Mouse (Mus musculus) midbrain, embryonic 11.5 days (tissue): ENCODE results near the gene Asrgl1. TPM values are rescaled to one million over a fixed set of nuclear protein-coding genes. Genes with fewer than 3 reads are reported as not detected.
"Not testable (repeated sequence)": the region's sequence is repeated elsewhere in the genome, so short reads cannot be mapped to it uniquely, and the experiment has no call there.

ENCODE experiments used
- ATAC-seq: fragments of 200-750 bp; cut with Nextera tagmentation; 2 replicates; pipeline ENCODE4 v1.8.0; 2017; ENCODE audit warnings: moderate TSS enrichment, moderate library complexity; ENCODE audit not compliant: low FRiP score
- DNase-seq: peaks from one replicate; pipeline ENCODE4 v3.0.0; 2015; ENCODE audit warnings: low spot score; ENCODE audit errors: missing footprints
- H3K27ac ChIP-seq: fragments of 300-500 bp; sonication (generic); 2 replicates; pipeline ENCODE4 v1.5.1; 2014; ENCODE audit warnings: low read depth, low read length
- H3K27me3 ChIP-seq: fragments of 300-500 bp; sonication (generic); 2 replicates; pipeline ENCODE4 v1.6.1; 2014; ENCODE audit warnings: mild to moderate bottlenecking, low read length, moderate library complexity, mixed read lengths; ENCODE audit not compliant: control insufficient read depth, insufficient read depth
- H3K36me3 ChIP-seq: fragments of 300-500 bp; sonication (generic); 2 replicates; pipeline ENCODE4 v1.6.1; 2014; ENCODE audit warnings: mild to moderate bottlenecking, low read length, moderate library complexity, mixed read lengths; ENCODE audit not compliant: control insufficient read depth, insufficient read depth
- H3K4me1 ChIP-seq: fragments of 300-500 bp; sonication (generic); 2 replicates; pipeline ENCODE4 v1.6.1; 2014; ENCODE audit warnings: low read length; ENCODE audit not compliant: control insufficient read depth, insufficient read depth
- H3K4me2 ChIP-seq: fragments of 300-500 bp; sonication (generic); 2 replicates; pipeline ENCODE4 v1.6.1; 2014; ENCODE audit warnings: mild to moderate bottlenecking, moderate library complexity
- H3K4me3 ChIP-seq: fragments of 300-500 bp; sonication (generic); 2 replicates; pipeline ENCODE4 v1.5.1; 2014; ENCODE audit warnings: low read depth, low read length
- H3K9ac ChIP-seq: fragments of 300-500 bp; sonication (generic); 2 replicates; pipeline ENCODE4 v1.6.1; 2014; ENCODE audit warnings: low read length
- H3K9me3 ChIP-seq: fragments of 300-500 bp; sonication (generic); 2 replicates; pipeline ENCODE4 v1.6.1; 2016; ENCODE audit warnings: low read length; ENCODE audit not compliant: control insufficient read depth
- WGBS: fragments of 180-500 bp; shearing (Covaris S2); extraction: QIAGEN DNeasy Blood & Tissue Kit; methylation state at CpG from one replicate; pipeline ENCODE4 v1.1.7; 2014; 5-methylcytosine and 5-hydroxymethylcytosine counted together
- polyA plus RNA-seq: library from polyadenylated mRNA; unstranded; fragments of >200 nt; fragmentation: Nextera tagmentation; extraction: Ambion mirVana; gene quantifications from 2 replicates; pipeline ENCODE4 v1.2.1, GENCODE M21; 2014

The Asrgl1 gene
- 13.5 and 14.2 TPM in 2 replicates for polyA plus RNA-seq

GRCm38 (mm10) chr19:9135512-9136331, at the start of gene Asrgl1:
TSS of gene Asrgl1 (minus strand) at chr19:9135636.
- Histone ChIP-seq H3K9me3 (no peaks in the 10 kb centered on the region), H3K4me1 (no peaks in the 10 kb centered on the region; the same call in 1 of the 2 replicates), H3K36me3 (no peaks in the 10 kb centered on the region), H3K27me3 (no peaks in the 10 kb centered on the region), H3K9ac (peak within 1 kb of the TSS; percentile 78), H3K4me3 (peak within 1 kb of the TSS; percentile 69), H3K4me2 (peak within 1 kb of the TSS; percentile 97), H3K27ac (no peak within 1 kb of the TSS)
- peak; percentile 97 for ATAC-seq
- DNase-seq = peak; percentile 98
- WGBS = 11% methylated on average over 31 of the region's 31 CpGs

- no peak for DNase-seq
- no peak for ATAC-seq
- no peaks in the 10 kb centered on the region for H3K9me3 ChIP-seq
- WGBS = 67% methylated on average over 4 of the region's 4 CpGs
- H3K4me1 ChIP-seq = no peaks in the 10 kb centered on the region
- no peak overlapping the region for H3K4me3 ChIP-seq
- H3K27ac ChIP-seq = no peak overlapping the region
- no peak overlapping the region for H3K4me2 ChIP-seq
- H3K9ac ChIP-seq = no peak overlapping the region
- no peaks in the 10 kb centered on the region for H3K27me3 ChIP-seq
- H3K36me3 ChIP-seq = no peaks in the 10 kb centered on the region
These were observed 10.8 kb upstream of the Asrgl1 start for GRCm38 (mm10) chr19:9146214-9146613.

- Histone ChIP-seq H3K27ac (no peak overlapping the region), H3K36me3 (no peaks in the 10 kb centered on the region), H3K9ac (no peak overlapping the region), H3K4me3 (no peak overlapping the region), H3K27me3 (no peaks in the 10 kb centered on the region), H3K4me2 (no peak overlapping the region), H3K9me3 (no peaks in the 10 kb centered on the region), H3K4me1 (no peaks in the 10 kb centered on the region)
- DNase-seq = no peak
- ATAC-seq = peak; percentile 52; the same call in 1 of the 2 replicates
These were observed 8.2 kb upstream of the Asrgl1 start for GRCm38 (mm10) chr19:9143639-9144125.

GRCm38 (mm10) chr19:9143230-9143629, 7.8 kb upstream of the Asrgl1 start:
- H3K9ac ChIP-seq = no peak overlapping the region
- no peaks in the 10 kb centered on the region for H3K4me1 ChIP-seq
- no peaks in the 10 kb centered on the region for H3K9me3 ChIP-seq
- H3K27me3 ChIP-seq = no peaks in the 10 kb centered on the region
- H3K27ac ChIP-seq = no peak overlapping the region; the same call in 1 of the 2 replicates
- DNase-seq (no peak), ATAC-seq (no peak)
- H3K36me3 ChIP-seq = no peaks in the 10 kb centered on the region
- 85% methylated on average over 2 of the region's 2 CpGs for WGBS
- H3K4me2 ChIP-seq = no peak overlapping the region
- no peak overlapping the region for H3K4me3 ChIP-seq

- H3K4me1 ChIP-seq, H3K27me3 ChIP-seq, H3K27ac ChIP-seq, H3K4me2 ChIP-seq, H3K4me3 ChIP-seq, DNase-seq, H3K36me3 ChIP-seq, ATAC-seq, H3K9me3 ChIP-seq, H3K9ac ChIP-seq: not testable (repeated sequence)
- WGBS = 84% methylated on average over 1 of the region's 1 CpGs
These were observed 4.9 kb upstream of the Asrgl1 start for GRCm38 (mm10) chr19:9140361-9140760.

GRCm38 (mm10) chr19:9137159-9137558, 1.7 kb upstream of the Asrgl1 start:
- H3K36me3 ChIP-seq = no peaks in the 10 kb centered on the region
- no peak overlapping the region for H3K4me2 ChIP-seq
- no peak overlapping the region for H3K4me3 ChIP-seq
- no peak overlapping the region for H3K27ac ChIP-seq
- H3K27me3 ChIP-seq = no peaks in the 10 kb centered on the region
- no peak for ATAC-seq
- no peaks in the 10 kb centered on the region; the same call in 1 of the 2 replicates for H3K4me1 ChIP-seq
- no peaks in the 10 kb centered on the region for H3K9me3 ChIP-seq
- 87% methylated on average over 1 of the region's 1 CpGs for WGBS
- no peak for DNase-seq
- no peak overlapping the region for H3K9ac ChIP-seq

DNA sequence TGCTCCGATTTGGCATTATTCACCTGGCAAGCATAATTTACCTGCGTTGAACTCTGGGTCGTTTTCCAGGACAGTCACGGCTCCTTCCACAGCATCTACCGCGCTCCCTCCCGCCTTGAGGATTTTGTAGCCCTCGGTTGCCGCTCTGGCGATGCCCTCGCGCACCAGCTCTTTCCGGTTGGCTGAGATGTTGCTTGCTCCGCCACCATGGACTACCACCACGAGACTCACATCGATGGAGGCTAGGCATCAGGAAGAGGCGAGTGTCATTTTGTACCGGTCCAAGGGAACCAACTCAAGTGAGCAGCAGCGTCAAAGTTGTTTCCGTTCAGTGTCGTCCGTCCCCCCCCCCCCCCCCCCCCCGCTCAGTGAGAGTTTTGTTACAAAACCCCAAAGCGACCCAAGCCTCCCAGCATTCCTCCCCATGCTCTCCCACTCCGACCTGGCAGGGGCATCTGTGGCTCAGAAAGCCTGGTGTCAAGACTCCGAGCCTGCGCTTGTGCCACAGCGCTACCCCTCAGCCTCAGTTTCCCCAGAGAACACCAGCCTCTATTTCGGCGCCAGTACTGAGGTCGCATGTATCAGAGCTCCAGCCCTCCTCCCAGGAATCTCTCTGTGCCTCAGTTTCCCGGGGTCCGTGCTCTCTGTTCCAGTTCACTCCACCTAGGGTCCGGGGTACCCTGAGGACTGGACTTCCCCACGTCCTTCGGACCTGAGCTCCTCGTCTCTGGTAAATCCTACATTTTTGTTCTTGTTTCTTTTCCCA, 507 bp downstream of the Asrgl1 start:
- ATAC-seq (peak; percentile 88), DNase-seq (peak; percentile 88)
- Histone ChIP-seq H3K27ac (no peak overlapping the region), H3K9me3 (no peaks in the 10 kb centered on the region), H3K9ac (peak overlapping the region; percentile 78), H3K4me2 (peak overlapping the region; percentile 97), H3K4me3 (peak overlapping the region; percentile 69), H3K36me3 (no peaks in the 10 kb centered on the region), H3K27me3 (no peaks in the 10 kb centered on the region), H3K4me1 (no peaks in the 10 kb centered on the region; the same call in 1 of the 2 replicates)
- WGBS = 2% methylated on average over 35 of the region's 37 CpGs

DNA sequence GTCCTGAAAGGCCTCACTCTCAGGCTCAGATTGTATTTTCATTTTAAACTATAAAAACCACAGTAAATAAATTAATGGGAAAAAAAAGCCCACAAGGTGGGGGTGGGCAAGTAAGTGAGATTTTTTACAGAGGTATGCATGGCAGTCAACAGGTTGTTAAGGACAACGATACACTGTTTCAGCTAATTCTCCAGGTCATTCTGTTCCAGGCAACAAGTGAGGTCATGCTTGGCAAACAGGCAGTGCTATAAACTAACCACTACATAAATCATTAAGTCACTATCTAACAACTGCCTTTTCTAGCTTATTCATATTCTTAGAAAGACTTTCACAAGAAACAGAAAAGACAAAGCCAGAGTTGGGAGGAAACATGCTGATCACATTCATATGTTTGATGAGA, 5.4 kb downstream of the Asrgl1 start:
- no peaks in the 10 kb centered on the region; the same call in 1 of the 2 replicates for H3K4me1 ChIP-seq
- ATAC-seq (no peak), DNase-seq (no peak)
- no peaks in the 10 kb centered on the region for H3K36me3 ChIP-seq
- 85% methylated on average over 1 of the region's 1 CpGs for WGBS
- H3K9me3 ChIP-seq = no peaks in the 10 kb centered on the region
- H3K27ac ChIP-seq = no peak overlapping the region
- H3K4me2 ChIP-seq = no peak overlapping the region
- H3K27me3 ChIP-seq = no peaks in the 10 kb centered on the region
- no peak overlapping the region for H3K9ac ChIP-seq
- no peak overlapping the region for H3K4me3 ChIP-seq
